Mouse (Mus musculus): ENCODE data around the gene Wnt5a. TPM values are rescaled to one million over a fixed set of nuclear protein-coding genes. Genes with fewer than 3 reads are reported as not detected.
A peak's percentile ranks its signal among the peaks of the same experiment; 100 is the strongest.

Wnt5a gene
- total RNA-seq, 2 experiments from 2014 or later: 12.8 to 18.8 TPM

GRCm38 (mm10) chr14:28509441-28510340 is 5.1 kb downstream of the Wnt5a start:
- DNase-seq: peak; percentile 48

GRCm38 (mm10) chr14:28510341-28511028 is 5.9 kb downstream of the Wnt5a start:
- DNase-seq: no peak

- DNase-seq: peak; percentile 29
Observed at GRCm38 (mm10) chr14:28511029-28511651, 6.6 kb downstream of the Wnt5a start.

- DNase-seq: no peak
Observed at GRCm38 (mm10) chr14:28512805-28513590, 8.4 kb downstream of the Wnt5a start.

- DNase-seq: no peak
Observed at GRCm38 (mm10) chr14:28514171-28514570, 9.6 kb downstream of the Wnt5a start.

GRCm38 (mm10) chr14:28515331-28515730 is 10.8 kb downstream of the Wnt5a start:
- no peak for DNase-seq

- DNase-seq: no peak
Observed at GRCm38 (mm10) chr14:28517631-28518560, 13.3 kb downstream of the Wnt5a start.

- no peak for DNase-seq
Observed at GRCm38 (mm10) chr14:28521106-28521505, 16.6 kb downstream of the Wnt5a start.

GRCm38 (mm10) chr14:28522611-28523010 is 18.1 kb downstream of the Wnt5a start:
- no peak for DNase-seq

- DNase-seq: no peak
Observed at GRCm38 (mm10) chr14:28525566-28525965, 21.0 kb downstream of the Wnt5a start.

GRCm38 (mm10) chr14:28528151-28528685 is 23.7 kb downstream of the Wnt5a start:
- DNase-seq: no peak

- DNase-seq: no peak
Observed at GRCm38 (mm10) chr14:28531531-28531930, 27.0 kb downstream of the Wnt5a start.

GRCm38 (mm10) chr14:28532943-28533342 is 28.4 kb downstream of the Wnt5a start:
- peak; percentile 61 for DNase-seq

- no peak for DNase-seq
Observed at GRCm38 (mm10) chr14:28533876-28534275, 29.3 kb downstream of the Wnt5a start.

GRCm38 (mm10) chr14:28535814-28536213 is 31.3 kb downstream of the Wnt5a start:
- DNase-seq: peak; percentile 36

GRCm38 (mm10) chr14:28539577-28539976 is 35.0 kb downstream of the Wnt5a start:
- DNase-seq: no peak

- no peak for DNase-seq
Observed at GRCm38 (mm10) chr14:28542117-28542741, 37.7 kb downstream of the Wnt5a start.

GRCm38 (mm10) chr14:28561861-28562260 is 57.3 kb downstream of the Wnt5a start:
- no peak for DNase-seq

All from gastrocnemius, postnatal 10 days (tissue).